Mouse (Mus musculus) hindbrain, embryonic 14.5 days (tissue): Measurements from ENCODE around the gene Hmga1b. TPM values are rescaled to one million over a fixed set of nuclear protein-coding genes. Genes with fewer than 3 reads are reported as not detected.
"Not testable (repeated sequence)": the region's sequence is repeated elsewhere in the genome, so short reads cannot be mapped to it uniquely, and the experiment has no call there.

Experiments used
- ATAC-seq: fragments of 200-750 bp; cut with Nextera tagmentation; 2 replicates; pipeline ENCODE4 v1.8.0; 2017; ENCODE audit warnings: moderate number of reproducible peaks, mild to moderate bottlenecking, moderate TSS enrichment, moderate library complexity; ENCODE audit not compliant: low FRiP score
- DNase-seq: peaks from one replicate; pipeline ENCODE4 v3.0.0-alpha.2; 2015; ENCODE audit warnings: low spot score
- H3K27ac ChIP-seq: fragments of 300-500 bp; sonication (generic); 2 replicates; pipeline ENCODE4 v1.5.1; 2014; ENCODE audit warnings: mild to moderate bottlenecking, moderate library complexity
- H3K27me3 ChIP-seq: fragments of 300-500 bp; sonication (generic); 2 replicates; pipeline ENCODE4 v1.6.1; 2014; ENCODE audit warnings: mild to moderate bottlenecking, low read length, mixed read lengths; ENCODE audit not compliant: control insufficient read depth, insufficient read depth
- H3K36me3 ChIP-seq: fragments of 300-500 bp; sonication (generic); replicated peaks from 2 replicates; pipeline ENCODE4 v1.6.1; 2014; ENCODE audit not compliant: control insufficient read depth, insufficient read depth
- H3K4me1 ChIP-seq: fragments of 300-500 bp; sonication (generic); replicated peaks from 2 replicates; pipeline ENCODE4 v1.6.1; 2014; ENCODE audit warnings: antibody characterized with exemption, low read length, mixed read lengths; ENCODE audit not compliant: control insufficient read depth, insufficient read depth
- H3K4me2 ChIP-seq: fragments of 300-500 bp; sonication (generic); replicated peaks from 2 replicates; pipeline ENCODE4 v1.6.1; 2014; ENCODE audit warnings: mild to moderate bottlenecking, moderate library complexity
- H3K4me3 ChIP-seq: fragments of 300-500 bp; sonication (generic); replicated peaks from 2 replicates; pipeline ENCODE4 v1.5.1; 2014; ENCODE audit warnings: mild to moderate bottlenecking, low read length
- H3K9ac ChIP-seq: fragments of 300-500 bp; sonication (generic); 2 replicates; pipeline ENCODE4 v1.6.1; 2014
- H3K9me3 ChIP-seq: fragments of 300-500 bp; sonication (generic); 2 replicates; pipeline ENCODE4 v1.6.1; 2016; ENCODE audit warnings: low read length; ENCODE audit not compliant: control insufficient read depth
- WGBS: fragments of 180-500 bp; shearing (Covaris S2); extraction: QIAGEN DNeasy Blood & Tissue Kit; methylation state at CpG from one replicate; pipeline ENCODE4 v1.1.7; 2014; 5-methylcytosine and 5-hydroxymethylcytosine counted together
- polyA plus RNA-seq: library from polyadenylated mRNA; unstranded; fragments of >200 nt; fragmentation: Nextera tagmentation; extraction: Ambion mirVana; gene quantifications from 2 replicates; pipeline ENCODE4 v1.2.1, GENCODE M21; 2014

Gene Hmga1b
- polyA plus RNA-seq, 1 experiment from 2014 or later = 2.2 TPM

- H3K27ac ChIP-seq = no peak overlapping the region
- H3K36me3 ChIP-seq = peaks cover 21% of the 10 kb centered on the region
- peaks cover 4% of the 10 kb centered on the region; the same call in 1 of the 2 replicates for H3K4me1 ChIP-seq
- no peak overlapping the region for H3K4me3 ChIP-seq
- ATAC-seq = peak; percentile 86
- no peaks in the 10 kb centered on the region for H3K27me3 ChIP-seq
- H3K9ac ChIP-seq = no peak overlapping the region
- no peak overlapping the region for H3K4me2 ChIP-seq
- 27% methylated on average over 15 of the region's 15 CpGs for WGBS
- H3K9me3 ChIP-seq = no peaks in the 10 kb centered on the region
- peak; percentile 95 for DNase-seq
Observed at GRCm38 (mm10) chr11:120775774-120776469, 13.3 kb downstream of the Hmga1b start.

DNA sequence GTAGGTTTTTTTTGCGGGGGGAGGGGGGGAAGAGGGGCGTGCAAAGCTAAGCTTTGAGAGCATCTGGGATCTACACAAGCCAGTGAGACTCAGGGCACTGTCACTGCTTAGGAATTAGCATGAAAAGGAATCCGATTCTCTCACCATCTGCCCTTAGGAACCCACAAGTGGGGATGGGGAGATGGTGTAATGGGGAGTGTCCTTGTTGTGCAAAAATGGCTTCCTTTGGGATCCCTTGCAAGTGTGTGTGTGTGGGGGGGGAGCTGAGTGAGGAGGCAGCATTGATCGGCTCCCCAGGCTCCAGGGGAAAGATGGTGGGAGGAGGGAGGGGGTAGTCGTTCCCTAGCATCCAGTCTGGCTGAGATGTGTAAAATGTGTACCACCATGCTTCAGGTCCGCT is 14.5 kb downstream of the Hmga1b start:
- H3K36me3 ChIP-seq = peaks cover 30% of the 10 kb centered on the region
- H3K9me3 ChIP-seq = no peaks in the 10 kb centered on the region
- H3K27ac ChIP-seq = no peak overlapping the region
- H3K27me3 ChIP-seq = no peaks in the 10 kb centered on the region
- H3K4me3 ChIP-seq = no peak overlapping the region
- H3K9ac ChIP-seq = no peak overlapping the region
- H3K4me1 ChIP-seq = peaks cover 4% of the 10 kb centered on the region; the same call in 1 of the 2 replicates
- H3K4me2 ChIP-seq = no peak overlapping the region
- no peak for DNase-seq
- WGBS = 23% methylated on average over 6 of the region's 6 CpGs
- no peak for ATAC-seq

- H3K4me2 ChIP-seq = no peak overlapping the region
- no peaks in the 10 kb centered on the region for H3K9me3 ChIP-seq
- DNase-seq (no peak), ATAC-seq (no peak)
- no peak overlapping the region for H3K9ac ChIP-seq
- H3K4me1 ChIP-seq = peaks cover 15% of the 10 kb centered on the region
- H3K36me3 ChIP-seq = peaks cover 39% of the 10 kb centered on the region
- H3K4me3 ChIP-seq = no peak overlapping the region
- H3K27ac ChIP-seq = no peak overlapping the region
- H3K27me3 ChIP-seq = no peaks in the 10 kb centered on the region
- WGBS = 74% methylated on average over 1 of the region's 1 CpGs
Observed at GRCm38 (mm10) chr11:120779876-120780275, 17.3 kb downstream of the Hmga1b start.

GRCm38 (mm10) chr11:120781361-120781760 is 18.8 kb downstream of the Hmga1b start:
- H3K4me1 ChIP-seq = peaks cover 19% of the 10 kb centered on the region
- not testable (repeated sequence) for H3K4me2 ChIP-seq, H3K27ac ChIP-seq, ATAC-seq, H3K27me3 ChIP-seq, DNase-seq, H3K4me3 ChIP-seq, H3K9ac ChIP-seq, H3K9me3 ChIP-seq
- WGBS = 94% methylated on average over 6 of the region's 6 CpGs
- peaks cover 45% of the 10 kb centered on the region for H3K36me3 ChIP-seq

- 1% methylated on average over 42 of the region's 42 CpGs for WGBS
- peak overlapping the region; percentile 99 for H3K4me3 ChIP-seq
- 0 out of 2 replicates have a peak, but pooled peaks have one; percentile 18 for ATAC-seq
Observed at GRCm38 (mm10) chr11:120783426-120784063, 21.0 kb downstream of the Hmga1b start.

GRCm38 (mm10) chr11:120784064-120784791 is 21.6 kb downstream of the Hmga1b start, which contains the start of the genes Rfng and Gps1:
Gene Rfng (minus strand): TSS chr11:120784207.
Gene Gps1 (plus strand): TSS chr11:120784272.
- WGBS = under 1% methylated on average over 93 of the region's 107 CpGs
- peak within 1 kb of the TSS; percentile 99 for H3K4me3 ChIP-seq
- no peaks in the 10 kb centered on the region for H3K27me3 ChIP-seq
- H3K4me1 ChIP-seq = peaks cover 16% of the 10 kb centered on the region
- no peaks in the 10 kb centered on the region for H3K9me3 ChIP-seq
- DNase-seq = peak; percentile 83
- H3K4me2 ChIP-seq = peak within 1 kb of the TSS; percentile 94
- peak within 1 kb of the TSS; percentile 84 for H3K27ac ChIP-seq
- H3K36me3 ChIP-seq = peaks cover 67% of the 10 kb centered on the region
- H3K9ac ChIP-seq = peak within 1 kb of the TSS; percentile 98
- ATAC-seq = peak; percentile 85

More at GRCm38 (mm10) chr11:120783426-120784063, 21.0 kb downstream of the Hmga1b start:
- Histone ChIP-seq H3K4me1 (peaks cover 16% of the 10 kb centered on the region), H3K4me2 (peak overlapping the region; percentile 94), H3K36me3 (peaks cover 67% of the 10 kb centered on the region), H3K9ac (peak overlapping the region; percentile 98), H3K9me3 (no peaks in the 10 kb centered on the region), H3K27me3 (no peaks in the 10 kb centered on the region), H3K27ac (peak overlapping the region; percentile 84)
- DNase-seq = peak; percentile 28

DNA sequence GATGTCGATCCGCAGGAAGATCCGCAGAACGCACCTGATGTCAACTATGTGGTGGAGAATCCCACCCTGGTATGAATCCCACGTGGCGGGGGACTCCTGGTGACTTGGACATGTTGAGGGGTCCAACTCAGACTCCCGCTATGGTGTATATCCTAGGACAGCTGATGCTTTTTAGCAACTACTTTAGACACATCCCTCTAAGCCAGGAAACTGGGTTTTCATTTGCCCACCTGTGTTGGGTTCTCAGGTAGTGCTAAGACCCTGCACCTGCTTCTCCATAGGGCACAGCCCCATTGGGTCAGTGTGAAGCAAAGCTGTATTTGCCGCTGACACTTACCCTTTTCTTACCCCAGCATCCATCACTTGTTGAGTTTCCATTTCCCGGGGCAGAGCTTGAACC is 22.6 kb downstream of the Hmga1b start:
- Histone ChIP-seq H3K4me2 (peak overlapping the region; percentile 94), H3K9me3 (no peaks in the 10 kb centered on the region), H3K36me3 (peaks cover 67% of the 10 kb centered on the region), H3K27me3 (no peaks in the 10 kb centered on the region), H3K4me1 (peaks cover 16% of the 10 kb centered on the region), H3K27ac (no peak overlapping the region), H3K9ac (peak overlapping the region; percentile 98), H3K4me3 (peak overlapping the region; percentile 99)
- DNase-seq (no peak), ATAC-seq (no peak)
- WGBS = 43% methylated on average over 9 of the region's 9 CpGs

DNA sequence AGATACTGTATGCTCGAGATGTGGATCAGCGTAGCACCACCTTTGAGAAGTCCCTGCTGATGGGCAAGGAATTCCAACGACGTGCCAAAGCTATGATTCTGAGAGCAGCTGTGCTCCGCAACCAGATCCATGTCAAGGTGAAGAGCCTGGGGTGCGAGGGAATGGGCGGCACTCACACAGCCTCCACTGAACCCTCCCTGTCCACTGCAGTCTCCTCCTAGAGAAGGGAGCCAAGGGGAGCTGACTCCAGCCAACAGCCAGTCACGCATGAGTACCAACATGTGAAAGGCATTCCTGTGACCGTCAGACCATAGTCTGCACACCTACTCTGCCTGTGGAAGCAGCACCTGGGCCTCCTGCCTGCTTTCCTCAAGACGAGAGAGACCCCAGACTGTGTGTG is 25.9 kb downstream of the Hmga1b start:
- H3K36me3 ChIP-seq = peaks cover 75% of the 10 kb centered on the region
- H3K27ac ChIP-seq, H3K9me3 ChIP-seq, H3K4me1 ChIP-seq, DNase-seq, H3K9ac ChIP-seq, ATAC-seq, H3K4me2 ChIP-seq, H3K4me3 ChIP-seq, H3K27me3 ChIP-seq: not testable (repeated sequence)
- WGBS = 90% methylated on average over 9 of the region's 10 CpGs

GRCm38 (mm10) chr11:120789355-120789754 is 26.8 kb downstream of the Hmga1b start:
- DNase-seq (no peak), ATAC-seq (no peak)
- H3K27ac ChIP-seq = no peak overlapping the region
- peaks cover 7% of the 10 kb centered on the region for H3K4me1 ChIP-seq
- no peak overlapping the region for H3K9ac ChIP-seq
- H3K36me3 ChIP-seq = peaks cover 80% of the 10 kb centered on the region
- no peak overlapping the region for H3K4me3 ChIP-seq
- no peak overlapping the region for H3K4me2 ChIP-seq
- WGBS = 84% methylated on average over 4 of the region's 4 CpGs
- no peaks in the 10 kb centered on the region for H3K9me3 ChIP-seq
- H3K27me3 ChIP-seq = no peaks in the 10 kb centered on the region
